Comparison of ENCODE assay signal across 26 mouse cellular contexts in the genomic region with DNA sequence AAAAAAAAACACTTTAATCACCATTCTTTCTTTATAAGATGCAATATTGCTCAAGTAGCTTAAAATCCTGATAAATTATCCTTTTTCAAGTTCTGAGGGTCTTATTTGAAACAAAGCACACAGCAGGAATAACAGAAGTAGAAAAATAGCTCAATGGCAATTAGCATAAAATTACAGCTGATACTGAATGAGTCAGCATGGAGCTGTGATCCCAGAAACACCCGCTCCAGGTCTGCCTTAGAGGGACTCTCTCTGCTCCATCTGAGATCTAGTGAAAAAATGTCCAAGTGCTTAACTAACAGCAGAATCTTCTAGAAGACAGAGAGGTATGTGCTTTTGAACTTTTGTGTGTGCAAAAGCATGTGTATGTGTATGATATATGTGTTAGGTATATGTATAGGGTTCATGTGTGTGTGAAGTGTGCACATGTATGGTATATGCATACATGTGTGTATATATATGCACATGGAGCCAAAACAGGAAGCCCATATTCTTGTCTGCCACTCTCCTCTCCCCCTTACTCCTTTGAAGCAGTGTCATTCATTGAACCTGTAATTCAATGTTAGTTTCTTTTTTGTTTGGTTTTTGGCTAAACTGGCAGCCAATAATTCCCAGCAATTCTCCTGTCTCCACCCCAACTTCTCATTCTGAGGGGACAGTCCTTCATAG. TPM values are rescaled to one million over a fixed set of nuclear protein-coding genes. Genes with fewer than 3 reads are reported as not detected.
DNase-seq lines count a peak whose midpoint lies in the region; ATAC-seq and TF ChIP-seq lines count a peak whose summit lies in the region.
"Had no signal": no experiment of that assay in that cellular context is flagged by ENCODE, and none has a peak within 500 bp of the region (broad histone marks: within the 10 kb centered on the region; RNA-seq: fewer than 3 reads in every experiment).

No protein-coding gene starts in this region.

- H3K4me2 ChIP-seq in forebrain, postnatal 0 days (ENCODE audit: low read depth) = no peak overlapping the region
- H3K4me2 ChIP-seq in forebrain, embryonic 15.5 days (replicated peaks) = no peak overlapping the region
- H3K4me2 ChIP-seq: embryonic facial prominence, embryonic 12.5 days; forebrain, embryonic 12.5 days had no signal

- peak; percentile 79 for ATAC-seq in forebrain, postnatal 0 days
- ATAC-seq in forebrain, embryonic 15.5 days (replicated peaks) = no peak
- ATAC-seq in CD4-positive, CD25-positive, alpha-beta regulatory T cell, adult 4 months = peak; percentile 55
- ATAC-seq: forebrain, embryonic 14.5 days had no signal

- TF ChIP-seq EP300 in MEL (IDR thresholded peaks at IDR 0.05; ENCODE audit: low read depth in 1 of 2, low read length in 2 of 2) = no peak

- TF ChIP-seq RAD21 in MEL (IDR thresholded peaks at IDR 0.05; ENCODE audit: low read depth, low read length) = no peak

- no peak for TF ChIP-seq CTCF in forebrain, postnatal 0 days (IDR thresholded peaks at IDR 0.05; ENCODE audit: low read depth)
- no peak for TF ChIP-seq CTCF in MEL (IDR thresholded peaks at IDR 0.05 in 2 of 3, conservative IDR thresholded peaks at IDR 0.05 in 1 of 3; ENCODE audit: control insufficient read depth in 1 of 3, insufficient read depth in 1 of 3, low read depth in 2 of 3, low read length in 3 of 3, poor library complexity in 1 of 3, severe bottlenecking in 1 of 3)
- no peak for TF ChIP-seq CTCF in brain, embryonic 14.5 days (IDR thresholded peaks at IDR 0.05; ENCODE audit: borderline replicate concordance, extremely low read depth, insufficient read depth, insufficient read length)

- no peak overlapping the region for H3K9ac ChIP-seq in forebrain, postnatal 0 days
- H3K9ac ChIP-seq in forebrain, embryonic 15.5 days (replicated peaks) = no peak overlapping the region
- no peak overlapping the region for H3K9ac ChIP-seq in MEL (ENCODE audit: control insufficient read depth, low read depth, low read length, poor library complexity, severe bottlenecking)
- H3K9ac ChIP-seq: embryonic facial prominence, embryonic 12.5 days; forebrain, embryonic 12.5 days had no signal

- no peaks in the 10 kb centered on the region for H3K9me3 ChIP-seq in forebrain, postnatal 0 days (ENCODE audit: low read length)
- no peaks in the 10 kb centered on the region; the same call in 1 of the 2 replicates for H3K9me3 ChIP-seq in forebrain, embryonic 15.5 days
- H3K9me3 ChIP-seq in MEL (replicated peaks; ENCODE audit: insufficient read depth, low read length) = no peaks in the 10 kb centered on the region
- H3K9me3 ChIP-seq: embryonic facial prominence, embryonic 12.5 days; forebrain, embryonic 12.5 days; G1E had no signal

- no peak overlapping the region for H3K27ac ChIP-seq in forebrain, postnatal 0 days (ENCODE audit: low read depth, low read length)
- no peak overlapping the region for H3K27ac ChIP-seq in forebrain, embryonic 15.5 days (replicated peaks)
- H3K27ac ChIP-seq in MEL (ENCODE audit: control insufficient read depth, low read depth, low read length) = no peak overlapping the region
- H3K27ac ChIP-seq: embryonic facial prominence, embryonic 10.5 days; embryonic facial prominence, embryonic 12.5 days; forebrain, embryonic 12.5 days had no signal

- no peaks in the 10 kb centered on the region for H3K36me3 ChIP-seq in forebrain, postnatal 0 days (ENCODE audit: insufficient read depth)
- H3K36me3 ChIP-seq in forebrain, embryonic 15.5 days = no peaks in the 10 kb centered on the region
- H3K36me3 ChIP-seq in MEL (ENCODE audit: control insufficient read depth in 1 of 2, insufficient read depth in 2 of 2, low read length in 2 of 2) = no peaks in the 10 kb centered on the region
- H3K36me3 ChIP-seq: embryonic facial prominence, embryonic 10.5 days; embryonic facial prominence, embryonic 12.5 days; forebrain, embryonic 12.5 days had no signal

- no peak for TF ChIP-seq POLR2A in MEL (IDR thresholded peaks at IDR 0.05; ENCODE audit: control insufficient read depth in 1 of 2, insufficient read depth in 1 of 2, low read depth in 1 of 2, low read length in 2 of 2, poor library complexity in 1 of 2)
- no peak for TF ChIP-seq POLR2A in brain, embryonic 14.5 days (IDR thresholded peaks at IDR 0.05; ENCODE audit: borderline replicate concordance, extremely low read depth, insufficient read depth, insufficient read length, poor library complexity, severe bottlenecking)

- no peaks in the 10 kb centered on the region for H3K4me1 ChIP-seq in forebrain, postnatal 0 days (ENCODE audit: insufficient read depth)
- H3K4me1 ChIP-seq in forebrain, embryonic 15.5 days = no peaks in the 10 kb centered on the region
- H3K4me1 ChIP-seq in MEL (ENCODE audit: control insufficient read depth in 1 of 2, insufficient read depth in 2 of 2, low read length in 2 of 2) = no peaks in the 10 kb centered on the region
- H3K4me1 ChIP-seq: embryonic facial prominence, embryonic 10.5 days; embryonic facial prominence, embryonic 12.5 days; forebrain, embryonic 12.5 days had no signal

- H3K4me3 ChIP-seq in forebrain, postnatal 0 days (ENCODE audit: low read depth, low read length) = no peak overlapping the region
- H3K4me3 ChIP-seq in forebrain, embryonic 15.5 days = no peak overlapping the region
- no peak overlapping the region for H3K4me3 ChIP-seq in MEL (ENCODE audit: control insufficient read depth in 1 of 2, insufficient read depth in 1 of 2, low read depth in 2 of 2, low read length in 2 of 2)
- H3K4me3 ChIP-seq: embryonic facial prominence, embryonic 10.5 days; embryonic facial prominence, embryonic 12.5 days; forebrain, embryonic 12.5 days had no signal

- no peak for DNase-seq in forebrain, postnatal 0 days
- DNase-seq in MEL (ENCODE audit: low read depth, low spot score) = no peak
- DNase-seq in brain, embryonic 14.5 days (ENCODE audit: low read depth) = peak; percentile 15
- no peak for DNase-seq in gastrocnemius, postnatal 4 days (ENCODE audit: low spot score in 2 of 2)
- no peak for DNase-seq in adrenal gland, postnatal 25 days
- no peak for DNase-seq in adrenal gland, postnatal 4 days (ENCODE audit: low spot score in 2 of 2)
- DNase-seq: adrenal gland, adult 2 months; adrenal gland, postnatal 10 days; adrenal gland, postnatal 36 days; cerebellum, adult 11 months; cerebellum, adult 18-20 months; cerebellum, adult 8-10 months; cerebellum, adult 9-11 months; cerebellum, postnatal 14 days; cerebellum, postnatal 36 days had no signal

- WGBS in forebrain, postnatal 0 days = 33% methylated on average over 1 of the region's 1 CpGs
- 44% methylated on average over 1 of the region's 1 CpGs for WGBS in forebrain, embryonic 15.5 days

- no peaks in the 10 kb centered on the region for H3K79me2 ChIP-seq in MEL (ENCODE audit: control insufficient read depth, insufficient read depth, low read length, poor library complexity)

- no peaks in the 10 kb centered on the region for H3K27me3 ChIP-seq in forebrain, postnatal 0 days (ENCODE audit: insufficient read depth, low read length)
- no peaks in the 10 kb centered on the region for H3K27me3 ChIP-seq in forebrain, embryonic 15.5 days
- no peaks in the 10 kb centered on the region for H3K27me3 ChIP-seq in MEL (ENCODE audit: control insufficient read depth in 1 of 2, insufficient read depth in 2 of 2, low read length in 2 of 2)
- H3K27me3 ChIP-seq: CH12.LX; embryonic facial prominence, embryonic 12.5 days; forebrain, embryonic 12.5 days had no signal

TF ChIP-seq in MEL, 35 proteins besides CTCF, POLR2A, EP300 and RAD21:
- TF ChIP-seq POLR2AphosphoS2 (IDR thresholded peaks at IDR 0.05; ENCODE audit: low read length) (peak; percentile 66; the same call in 1 of the 2 replicates), E2F4 (IDR thresholded peaks at IDR 0.05; ENCODE audit: borderline replicate concordance, low read depth, low read length) (no peak), MXI1 (IDR thresholded peaks at IDR 0.05; ENCODE audit: low read depth, low read length) (no peak), MAX (IDR thresholded peaks at IDR 0.05; ENCODE audit: low read length) (peak; percentile 60)

RNA-seq across cellular contexts. Expression of a gene that starts 11.6 kb away (rescaled TPM):
- 1.8 and 4.0 TPM in 2 replicates for total RNA-seq in forebrain, postnatal 0 days (2014; rRNA removed)
- 2.6 and 2.7 TPM in 2 replicates for polyA plus RNA-seq in forebrain, postnatal 0 days (2015; fragmentation: Nextera tagmentation; extraction: Ambion mirVana)
- 1.1 and 1.3 TPM in 2 replicates for polyA plus RNA-seq in forebrain, embryonic 15.5 days (2015; fragmentation: Nextera tagmentation; extraction: Ambion mirVana)
- polyA plus RNA-seq in CD4-positive, CD25-positive, alpha-beta regulatory T cell, adult 4 months (2017; shearing (Covaris generic)) = 100 to 1,000 TPM; 158 to 164 TPM
- 0.04 TPM in 1 of 2 replicates, not detected in the other for total RNA-seq in MEL (2012; rRNA removed)
- not detected for polyA plus RNA-seq in MEL (2012; ENCODE audit: insufficient read depth in 1 of 2, insufficient read length in 2 of 2, low read depth in 1 of 2, low replicate concordance in 2 of 2, missing spikeins in 1 of 2)
- 1.6 and 2.2 TPM in 2 replicates for polyA plus RNA-seq in brain, embryonic 14.5 days (2012; rRNA removed)
- 1 to 10 TPM in 1 of 2 experiments, under 1 TPM in 1; 0.75 to 1.1 TPM for total RNA-seq in gastrocnemius, postnatal 4 days (2021)
- total RNA-seq in adrenal gland, postnatal 25 days (2021) = not detected in 2 replicates
- total RNA-seq in adrenal gland, postnatal 4 days (2021) = under 1 TPM; 0.08 to 0.31 TPM
- total RNA-seq: adrenal gland, adult 2 months; adrenal gland, postnatal 36 days; CH12.LX; gastrocnemius, adult 18-20 months had no signal
- polyA plus RNA-seq: C2C12, G1E had no signal

RNA-seq across cellular contexts. Expression of a gene that starts 55.3 kb away (rescaled TPM):
- total RNA-seq in forebrain, postnatal 0 days (2014; rRNA removed) = not detected in 2 replicates
- not detected in 2 replicates for polyA plus RNA-seq in forebrain, postnatal 0 days (2015; fragmentation: Nextera tagmentation; extraction: Ambion mirVana)
- polyA plus RNA-seq in forebrain, embryonic 15.5 days (2015; fragmentation: Nextera tagmentation; extraction: Ambion mirVana) = not detected in 2 replicates
- polyA plus RNA-seq in CD4-positive, CD25-positive, alpha-beta regulatory T cell, adult 4 months (2017; shearing (Covaris generic)) = 1,000 to 10,000 TPM; 1,336 to 1,816 TPM
- total RNA-seq in MEL (2012; rRNA removed) = not detected in 2 replicates
- polyA plus RNA-seq in MEL (2012; ENCODE audit: insufficient read depth in 1 of 2, insufficient read length in 2 of 2, low read depth in 1 of 2, low replicate concordance in 2 of 2, missing spikeins in 1 of 2) = not detected
- polyA plus RNA-seq in brain, embryonic 14.5 days (2012; rRNA removed) = not detected in 2 replicates
- not detected for total RNA-seq in gastrocnemius, postnatal 4 days (2021)
- total RNA-seq in adrenal gland, postnatal 25 days (2021) = not detected in 2 replicates
- not detected for total RNA-seq in adrenal gland, postnatal 4 days (2021)
- total RNA-seq: adrenal gland, adult 2 months; adrenal gland, postnatal 36 days; CH12.LX; gastrocnemius, adult 18-20 months had no signal
- polyA plus RNA-seq: C2C12; cortical plate, adult 2 months; forebrain, embryonic 12.5 days; forebrain, embryonic 14.5 days; G1E had no signal
